Mouse (Mus musculus): ENCODE measurements around the gene Gm10645.

DNA sequence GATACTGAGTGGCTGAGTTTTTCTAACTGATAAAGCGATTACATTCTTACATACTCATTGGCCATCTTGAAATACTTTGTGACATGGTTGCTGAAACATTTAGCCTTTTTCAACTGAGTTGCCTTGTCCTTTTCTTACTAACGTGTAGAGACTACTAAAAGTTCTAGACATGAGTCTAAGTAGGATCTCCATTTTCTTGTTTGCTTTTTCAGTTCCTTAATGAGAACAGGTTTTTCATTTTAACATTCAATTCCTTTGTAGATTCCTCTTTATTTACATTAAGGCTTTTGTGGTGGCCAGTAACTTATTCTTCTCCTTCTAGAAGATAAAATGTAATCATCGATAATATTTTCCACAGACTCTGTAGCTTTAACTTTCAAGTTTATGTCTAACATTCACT lies 3.2 kb upstream of the Gm10645 start:
- TF ChIP-seq CTCF (conservative IDR thresholded peaks at IDR 0.05; ENCODE audit: low read length) (no peak), NANOG (IDR thresholded peaks at IDR 0.05; ENCODE audit: borderline replicate concordance, low read length) (no peak), POU5F1 (IDR thresholded peaks at IDR 0.05; ENCODE audit: borderline replicate concordance, low read length) (no peak)
